Mouse (Mus musculus) heart, adult 2 months (tissue): ENCODE measurements around the gene Maoa. TPM values are rescaled to one million over a fixed set of nuclear protein-coding genes. Genes with fewer than 3 reads are reported as not detected.

Experiments used
- DNase-seq, 2 experiments: peaks; one replicate each; pipeline ENCODE4 v3.0.0; 2021
- H3K27ac ChIP-seq: fragments of 200-600 bp; 2 replicates; pipeline ENCODE4 v1.8.1; 2022
- H3K27me3 ChIP-seq: fragments of 200-500 bp; 2 replicates; pipeline ENCODE4 v1.6.1; 2012; ENCODE audit warnings: mild to moderate bottlenecking, low read length, inconsistent platforms, mixed read lengths; ENCODE audit not compliant: control insufficient read depth, insufficient read depth
- H3K36me3 ChIP-seq: fragments of 200-500 bp; 2 replicates; pipeline ENCODE4 v1.6.1; 2012; ENCODE audit warnings: low read length, inconsistent platforms; ENCODE audit not compliant: control insufficient read depth, insufficient read depth
- H3K4me1 ChIP-seq: fragments of 200-500 bp; 2 replicates; pipeline ENCODE4 v1.6.1; 2011; ENCODE audit warnings: low read length; ENCODE audit not compliant: control insufficient read depth, insufficient read depth
- H3K4me3 ChIP-seq: fragments of 200-600 bp; 2 replicates; pipeline ENCODE4 v1.8.1; 2022
- H3K79me2 ChIP-seq: fragments of 200-500 bp; replicated peaks from 2 replicates; pipeline ENCODE4 v1.6.1; 2012; ENCODE audit warnings: mild to moderate bottlenecking, inconsistent platforms, low read length, moderate library complexity, mixed read lengths; ENCODE audit not compliant: control insufficient read depth, insufficient read depth
- H3K9ac ChIP-seq: fragments of 200-500 bp; 2 replicates; pipeline ENCODE4 v1.6.1; 2012; ENCODE audit warnings: low read depth, mild to moderate bottlenecking, control low read depth, inconsistent platforms, low read length, mixed read lengths
- CTCF ChIP-seq: fragments of 200-600 bp; IDR thresholded peaks from 2 replicates; pipeline ENCODE4 v1.8.1; 2022; ENCODE audit warnings: antibody characterized with exemption, mild to moderate bottlenecking, moderate library complexity
- EP300 ChIP-seq: fragments of 200-500 bp; IDR thresholded peaks from 2 replicates; pipeline ENCODE4 v1.6.1; 2011; ENCODE audit warnings: low read depth, low read length, control low read depth; ENCODE audit not compliant: insufficient read depth
- POLR2A ChIP-seq: fragments of 200-500 bp; IDR thresholded peaks from 2 replicates; pipeline ENCODE4 v1.6.1; 2011; ENCODE audit warnings: mild to moderate bottlenecking, low read depth, low read length, control low read depth; ENCODE audit not compliant: insufficient read depth
- WGBS: fragments of 180-500 bp; shearing (Covaris S2); methylation state at CpG from one replicate; pipeline ENCODE4 v1.1.7; 2018; 5-methylcytosine and 5-hydroxymethylcytosine counted together
- intact Hi-C: fragments of 180-260 bp; cut with DNase I; formaldehyde crosslinking; loops from one replicate; pipeline ENCODE4 v1.15.1; 2025
- long read RNA-seq: library from polyadenylated mRNA; stranded (forward); transcript quantifications from one replicate; pipeline ENCODE4 v2.0.0, GENCODE M21; 2021
- polyA plus RNA-seq: library from polyadenylated mRNA; depleted of rRNA; stranded (reverse); fragments of >200 nt; gene quantifications from 2 replicates; pipeline ENCODE4 v1.2.3, GENCODE M21; 2012; rRNA removed
- total RNA-seq, 2 experiments: library from RNA; stranded (reverse); gene quantifications; 2 replicates each; pipeline ENCODE4 v1.2.3; 2021

Gene Maoa
- total RNA-seq (1 to 10 TPM; 2.3 TPM), polyA plus RNA-seq (0.94 and 2.0 TPM in 2 replicates)
- long read RNA-seq, full-length matches to known transcripts, result 1 of 1 reads
- long read RNA-seq, partial matches to known transcripts, result 0 of 1 reads
- long read RNA-seq, other reads (novel, unspliced or antisense), result 0 of 1 reads

DNA sequence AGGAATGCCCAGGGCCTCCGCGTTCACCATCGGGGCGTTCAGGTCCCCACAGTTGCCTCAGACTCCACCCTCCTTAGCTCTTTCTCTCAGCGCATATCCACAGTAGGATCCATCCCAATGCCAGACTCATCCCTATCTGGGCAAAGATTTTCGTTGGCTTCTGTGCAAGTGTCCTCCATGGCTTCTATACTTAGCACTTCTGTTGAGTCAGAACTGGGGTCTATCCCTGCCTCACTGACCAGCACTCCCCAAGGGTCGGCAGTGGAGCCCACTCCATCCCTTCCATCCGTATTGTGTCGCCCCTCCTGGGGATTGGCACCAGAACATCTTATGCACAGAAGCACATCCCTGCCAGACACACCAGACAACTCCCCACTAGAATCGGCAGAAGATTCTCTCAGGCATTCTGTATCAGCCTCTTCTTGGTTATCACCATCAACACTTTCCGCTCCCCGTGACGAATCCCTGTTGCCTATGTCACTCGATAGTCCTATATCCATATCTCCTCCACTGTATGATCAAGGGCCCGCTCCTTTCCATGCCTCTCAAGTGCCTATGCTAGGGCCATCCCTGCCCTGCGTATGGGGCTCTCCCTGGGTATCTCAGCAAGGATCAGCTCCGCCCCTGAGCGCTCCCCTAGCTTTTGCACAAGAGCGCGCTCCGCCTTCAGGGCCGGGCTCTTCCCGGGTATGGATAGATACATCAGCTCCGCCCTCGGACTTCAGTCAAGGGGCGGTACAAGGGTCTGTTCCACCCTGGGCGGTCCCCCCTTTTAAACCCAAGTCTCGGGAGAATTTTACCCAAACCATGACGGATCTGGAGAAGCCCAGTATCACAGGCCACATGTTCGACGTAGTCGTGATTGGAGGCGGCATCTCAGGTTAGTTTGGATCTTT is at the start of gene Maoa:
Maoa (plus strand) TSS at position 665 of the 896 bp plus-strand sequence.
- Histone ChIP-seq H3K4me3 (peak within 1 kb of the TSS; percentile 65), H3K27ac (peak within 1 kb of the TSS; percentile 78), H3K9ac (peak within 1 kb of the TSS; percentile 77), H3K27me3 (no peaks in the 10 kb centered on the region), H3K79me2 (no peaks in the 10 kb centered on the region), H3K4me1 (peaks cover 2% of the 10 kb centered on the region), H3K36me3 (no peaks in the 10 kb centered on the region)
- peak; percentile 66 to 77 for DNase-seq
- no peak for TF ChIP-seq EP300
- TF ChIP-seq CTCF, result no peak
- peak; percentile 43; the same call in 1 of the 2 replicates for TF ChIP-seq POLR2A
- intact Hi-C loops, result no loop called here
- WGBS, result 14% methylated on average over 33 of the region's 33 CpGs

DNA sequence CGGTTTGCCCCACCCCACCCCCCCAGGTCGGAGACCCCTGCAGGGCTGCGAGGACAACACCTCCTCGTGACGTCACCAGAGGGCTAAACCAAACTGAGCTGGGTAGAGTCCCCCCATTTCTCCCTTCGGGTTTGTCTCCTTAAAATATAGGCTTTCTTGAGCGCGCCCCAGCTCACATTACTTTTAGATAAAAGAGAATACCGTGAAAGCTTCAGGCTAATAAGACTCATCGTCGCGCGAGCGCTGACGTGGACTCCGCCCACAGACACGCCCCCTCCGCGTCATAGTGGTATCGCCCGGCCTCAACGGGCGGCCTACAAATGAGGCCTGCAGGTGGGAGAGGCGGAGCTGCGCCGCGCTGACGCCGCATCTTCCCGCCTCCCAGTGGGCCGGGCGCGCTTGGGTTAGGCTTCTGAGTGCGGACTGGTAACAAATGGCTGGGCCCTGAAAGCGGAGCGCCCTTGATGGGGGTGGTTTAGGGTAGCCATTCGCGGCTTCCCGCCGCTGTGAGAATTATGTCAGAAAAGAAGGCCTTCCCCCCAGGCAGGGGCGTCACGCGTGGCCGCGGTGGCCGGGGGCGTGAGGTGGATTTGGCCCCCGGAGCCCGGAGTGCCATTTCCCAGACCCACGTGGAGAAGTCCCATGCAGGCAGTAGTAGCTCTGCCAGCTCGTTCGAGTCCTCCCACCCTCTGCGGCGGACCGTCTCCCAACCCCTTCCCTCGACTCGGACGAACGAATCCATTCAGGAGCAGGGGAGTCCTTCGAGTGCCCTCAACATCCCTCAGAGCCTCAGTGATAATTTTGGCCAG is 1.1 kb upstream of the Maoa start:
- Histone ChIP-seq H3K27ac (peak overlapping the region; percentile 78), H3K9ac (peak overlapping the region; percentile 77)

DNA sequence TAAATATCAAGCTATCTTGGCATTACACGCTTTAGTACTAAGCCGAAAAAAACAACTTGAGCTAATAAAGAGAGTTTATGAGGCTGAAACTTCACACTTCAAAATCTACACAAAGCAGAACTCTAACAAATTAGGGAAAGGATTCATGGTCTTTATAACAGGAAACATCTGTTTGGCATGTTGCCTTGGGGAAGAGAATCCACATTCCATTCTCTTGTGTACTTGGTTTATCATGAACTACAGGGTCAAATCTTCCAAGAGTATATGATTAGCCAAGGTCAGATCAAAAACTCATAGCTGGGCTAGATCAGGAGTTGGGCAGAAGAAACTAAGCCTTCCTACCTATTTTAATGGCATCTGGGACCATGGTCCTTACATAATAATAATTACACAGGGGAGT is 37.0 kb downstream of the Maoa start:
- Histone ChIP-seq H3K36me3 (no peaks in the 10 kb centered on the region), H3K4me3 (no peak overlapping the region), H3K9ac (no peak overlapping the region), H3K27ac (peak overlapping the region; percentile 9; the same call in 1 of the 2 replicates), H3K79me2 (no peaks in the 10 kb centered on the region), H3K27me3 (no peaks in the 10 kb centered on the region), H3K4me1 (no peaks in the 10 kb centered on the region)
- 48% methylated on average over 2 of the region's 2 CpGs for WGBS
- intact Hi-C loops, result no loop called here
- TF ChIP-seq POLR2A, result no peak
- no peak for TF ChIP-seq EP300
- no peak for TF ChIP-seq CTCF
- DNase-seq, result no peak

More for the DNA sequence above, 1.1 kb upstream of the Maoa start:
- TF ChIP-seq CTCF (peak; percentile 41), POLR2A (no peak)
- Histone ChIP-seq H3K4me3 (peak overlapping the region; percentile 65), H3K36me3 (no peaks in the 10 kb centered on the region), H3K79me2 (no peaks in the 10 kb centered on the region), H3K4me1 (peaks cover 2% of the 10 kb centered on the region), H3K27me3 (no peaks in the 10 kb centered on the region)
- intact Hi-C loops, result no loop called here
- peak; percentile 90 to 91 for DNase-seq
- 14% methylated on average over 60 of the region's 60 CpGs for WGBS

GRCm38 (mm10) chrX:16706094-16706493 is 86.6 kb downstream of the Maoa start:
- H3K9ac ChIP-seq, result no peak overlapping the region
- H3K27me3 ChIP-seq, result no peaks in the 10 kb centered on the region
- H3K4me3 ChIP-seq, result no peak overlapping the region
- WGBS, result 60% methylated on average over 1 of the region's 1 CpGs
- H3K27ac ChIP-seq, result no peak overlapping the region
- intact Hi-C loops, result no loop called here
- H3K4me1 ChIP-seq, result no peaks in the 10 kb centered on the region
- H3K36me3 ChIP-seq, result no peaks in the 10 kb centered on the region
- no peaks in the 10 kb centered on the region for H3K79me2 ChIP-seq
- TF ChIP-seq EP300 (no peak), POLR2A (no peak), CTCF (no peak)
- DNase-seq, result no peak

DNA sequence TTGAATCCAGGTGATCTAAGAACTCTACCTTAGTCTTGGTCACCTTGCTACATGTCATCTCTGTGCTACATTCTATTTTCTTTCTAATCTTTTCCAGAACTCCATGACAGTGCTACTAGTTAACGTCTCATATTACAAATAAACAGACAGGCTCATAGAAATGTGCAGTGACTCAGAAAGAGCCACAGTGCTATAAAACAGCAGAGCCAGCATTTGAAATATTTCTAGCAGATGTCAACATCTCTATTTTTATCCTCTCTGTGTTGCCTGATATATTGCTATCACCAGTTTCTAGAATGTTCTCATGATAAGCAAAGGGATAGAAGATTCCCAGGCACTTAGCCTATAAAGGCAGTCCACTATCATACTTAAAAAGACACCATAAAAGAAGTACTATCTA is 94.5 kb downstream of the Maoa start:
- H3K36me3 ChIP-seq, result no peaks in the 10 kb centered on the region
- no peak for TF ChIP-seq CTCF
- TF ChIP-seq EP300, result no peak
- no peak for TF ChIP-seq POLR2A
- no peak overlapping the region for H3K9ac ChIP-seq
- intact Hi-C loops, result no loop called here
- no peak overlapping the region for H3K27ac ChIP-seq
- no peak for DNase-seq
- H3K79me2 ChIP-seq, result no peaks in the 10 kb centered on the region
- no peaks in the 10 kb centered on the region for H3K27me3 ChIP-seq
- H3K4me3 ChIP-seq, result no peak overlapping the region
- H3K4me1 ChIP-seq, result no peaks in the 10 kb centered on the region
- 33% methylated on average over 1 of the region's 1 CpGs for WGBS

Other genes starting within 250 kb of the Maoa start
- gene Cypt1, start 96.8 kb upstream of the Maoa start, total RNA-seq, result not detected
- 0.31 TPM in 1 of 2 replicates, not detected in the other for gene Cypt1, start 96.8 kb upstream of the Maoa start, polyA plus RNA-seq
- gene Maob, start 197.7 kb downstream of the Maoa start, total RNA-seq, result 10 to 100 TPM; 34.8 to 50.7 TPM
- 26.5 and 59.2 TPM in 2 replicates for gene Maob, start 197.7 kb downstream of the Maoa start, polyA plus RNA-seq